In genomic region chr12:70672115-70672514, GRCm38 (mm10) we compare ENCODE assay signal across 23 mouse cellular contexts.
A peak's percentile ranks its signal among the peaks of the same experiment; 100 is the strongest.
DNase-seq lines count a peak whose midpoint lies in the region; ATAC-seq and TF ChIP-seq lines count a peak whose summit lies in the region.
"Had no signal": no experiment of that assay in that cellular context is flagged by ENCODE, and none has a peak within 500 bp of the region (broad histone marks: within the 10 kb centered on the region; RNA-seq: fewer than 3 reads in every experiment).

No protein-coding gene starts in this region.

- no peaks in the 10 kb centered on the region for H3K36me3 ChIP-seq in limb, embryonic 15.5 days
- H3K36me3 ChIP-seq in limb, embryonic 10.5 days: no peaks in the 10 kb centered on the region
- no peaks in the 10 kb centered on the region for H3K36me3 ChIP-seq in stomach, postnatal 0 days (ENCODE audit: control insufficient read depth, insufficient read depth, low read length)
- H3K36me3 ChIP-seq in hindbrain, embryonic 12.5 days: no peaks in the 10 kb centered on the region
- H3K36me3 ChIP-seq: embryonic facial prominence, embryonic 13.5 days; heart, embryonic 10.5 days; heart, embryonic 13.5 days; hindbrain, embryonic 13.5 days had no signal

- no peak for ATAC-seq in limb, embryonic 15.5 days (ENCODE audit: insufficient number of reproducible peaks, low FRiP score, low TSS enrichment, low read depth)
- no peak for ATAC-seq in stomach, postnatal 0 days (ENCODE audit: low FRiP score, low TSS enrichment)
- ATAC-seq in hindbrain, embryonic 12.5 days (ENCODE audit: low FRiP score): no peak
- ATAC-seq: CD4-positive, CD25-positive, alpha-beta regulatory T cell, adult 4 months; forebrain, embryonic 14.5 days; forebrain, postnatal 0 days; hindbrain, embryonic 16.5 days had no signal

- no peaks in the 10 kb centered on the region for H3K27me3 ChIP-seq in limb, embryonic 15.5 days
- H3K27me3 ChIP-seq in limb, embryonic 10.5 days (ENCODE audit: low read depth, poor library complexity, severe bottlenecking): no peaks in the 10 kb centered on the region
- H3K27me3 ChIP-seq in stomach, postnatal 0 days (ENCODE audit: control insufficient read depth, insufficient read depth, low read length): no peaks in the 10 kb centered on the region
- H3K27me3 ChIP-seq in hindbrain, embryonic 12.5 days: no peaks in the 10 kb centered on the region
- H3K27me3 ChIP-seq: embryonic facial prominence, embryonic 13.5 days; heart, embryonic 13.5 days; hindbrain, embryonic 13.5 days had no signal

- H3K27ac ChIP-seq in limb, embryonic 15.5 days: peak overlapping the region; percentile 68
- H3K27ac ChIP-seq in limb, embryonic 10.5 days: no peak overlapping the region
- H3K27ac ChIP-seq in stomach, postnatal 0 days (replicated peaks): peak overlapping the region; percentile 41; the same call in 1 of the 2 replicates
- H3K27ac ChIP-seq in hindbrain, embryonic 12.5 days: no peak overlapping the region
- H3K27ac ChIP-seq: embryonic facial prominence, embryonic 13.5 days; gastrocnemius, adult 2 months; heart, adult 2 months; heart, embryonic 10.5 days; heart, embryonic 13.5 days; hindbrain, embryonic 13.5 days had no signal

- 63% methylated on average over 7 of the region's 7 CpGs for WGBS in limb, embryonic 15.5 days
- WGBS in limb, embryonic 10.5 days: 87% methylated on average over 7 of the region's 7 CpGs
- whole genome bisulfite sequencing in stomach, postnatal 0 days: 80% methylated on average over 7 of the region's 7 CpGs
- WGBS in hindbrain, embryonic 12.5 days: 91% methylated on average over 7 of the region's 7 CpGs

- no peak overlapping the region for H3K4me2 ChIP-seq in limb, embryonic 15.5 days
- H3K4me2 ChIP-seq in stomach, postnatal 0 days (replicated peaks; ENCODE audit: low read depth): no peak overlapping the region
- no peak overlapping the region for H3K4me2 ChIP-seq in hindbrain, embryonic 12.5 days (replicated peaks)
- H3K4me2 ChIP-seq: embryonic facial prominence, embryonic 13.5 days; heart, embryonic 13.5 days; hindbrain, embryonic 13.5 days had no signal

- no peaks in the 10 kb centered on the region for H3K9me3 ChIP-seq in limb, embryonic 15.5 days
- H3K9me3 ChIP-seq in limb, embryonic 10.5 days (replicated peaks): no peaks in the 10 kb centered on the region
- no peaks in the 10 kb centered on the region for H3K9me3 ChIP-seq in stomach, postnatal 0 days (ENCODE audit: control insufficient read depth, low read length)
- H3K9me3 ChIP-seq in hindbrain, embryonic 12.5 days (replicated peaks): no peaks in the 10 kb centered on the region
- H3K9me3 ChIP-seq: embryonic facial prominence, embryonic 13.5 days; heart, embryonic 10.5 days; heart, embryonic 13.5 days; hindbrain, embryonic 13.5 days had no signal

- no peak for DNase-seq in limb, embryonic 10.5 days (ENCODE audit: low spot score)
- DNase-seq in fat pad, adult 2 months (ENCODE audit: extremely low read depth, low read depth, low spot score): peak; percentile 55
- peak; percentile 83 for DNase-seq in gonadal fat pad, adult 2 months (ENCODE audit: low read depth)
- DNase-seq in stomach, postnatal 0 days (ENCODE audit: low spot score): no peak
- DNase-seq: adrenal gland, adult 2 months; adrenal gland, postnatal 14 days; cerebellum, adult 11 months; cerebellum, adult 2 months; cerebellum, adult 9-11 months; cerebellum, postnatal 25 days; forebrain, postnatal 0 days; gastrocnemius, adult 2 months; gastrocnemius, postnatal 14 days; heart, adult 2 months had no signal

- peaks cover 32% of the 10 kb centered on the region for H3K4me1 ChIP-seq in limb, embryonic 15.5 days
- peaks cover 11% of the 10 kb centered on the region; the same call in 1 of the 2 replicates for H3K4me1 ChIP-seq in limb, embryonic 10.5 days
- H3K4me1 ChIP-seq in stomach, postnatal 0 days (replicated peaks; ENCODE audit: control insufficient read depth, insufficient read depth): no peaks in the 10 kb centered on the region
- no peaks in the 10 kb centered on the region for H3K4me1 ChIP-seq in hindbrain, embryonic 12.5 days
- H3K4me1 ChIP-seq: heart, embryonic 10.5 days; heart, embryonic 13.5 days; hindbrain, embryonic 13.5 days had no signal

- TF ChIP-seq CTCF in stomach, postnatal 0 days (IDR thresholded peaks at IDR 0.05; ENCODE audit: low read depth): no peak

- TF ChIP-seq EP300 in stomach, postnatal 0 days (optimal IDR thresholded peaks at IDR 0.05): peak; percentile 52

- no peak overlapping the region for H3K9ac ChIP-seq in limb, embryonic 15.5 days
- no peak overlapping the region for H3K9ac ChIP-seq in stomach, postnatal 0 days (ENCODE audit: low read length)
- H3K9ac ChIP-seq in hindbrain, embryonic 12.5 days: no peak overlapping the region
- H3K9ac ChIP-seq: embryonic facial prominence, embryonic 13.5 days; forebrain, postnatal 0 days; heart, embryonic 13.5 days; hindbrain, embryonic 13.5 days had no signal

- no peak overlapping the region for H3K4me3 ChIP-seq in limb, embryonic 15.5 days
- H3K4me3 ChIP-seq in limb, embryonic 10.5 days: no peak overlapping the region
- no peak overlapping the region for H3K4me3 ChIP-seq in stomach, postnatal 0 days (ENCODE audit: low read depth, low read length)
- no peak overlapping the region for H3K4me3 ChIP-seq in hindbrain, embryonic 12.5 days
- H3K4me3 ChIP-seq: embryonic facial prominence, embryonic 13.5 days; gastrocnemius, adult 2 months; heart, adult 2 months; heart, embryonic 10.5 days; heart, embryonic 13.5 days; hindbrain, embryonic 13.5 days had no signal

Comparison
In these comparisons a context has a peak if more than half of its experiments do, and no peak if none do; other contexts are left out.
1. H3K27ac ChIP-seq: peak in limb, embryonic 15.5 days (single experiment) and stomach, postnatal 0 days (single experiment); none in limb, embryonic 10.5 days (single experiment) and hindbrain, embryonic 12.5 days (single experiment).
2. DNase-seq: peak in fat pad, adult 2 months (single experiment) and gonadal fat pad, adult 2 months (single experiment); none in limb, embryonic 10.5 days (single experiment) and stomach, postnatal 0 days (single experiment).